Mouse (Mus musculus): ENCODE results near the gene Chid1. TPM values are rescaled to one million over a fixed set of nuclear protein-coding genes. Genes with fewer than 3 reads are reported as not detected.
"Not testable (repeated sequence)": the region's sequence is repeated elsewhere in the genome, so short reads cannot be mapped to it uniquely, and the experiment has no call there.

The Chid1 gene
- polyA plus RNA-seq, 1 experiment from 2014 or later: 20.3 TPM

GRCm38 (mm10) chr7:141463824-141464602 is 75.6 kb downstream of the Chid1 start:
- no peak for DNase-seq (ENCODE audit: low spot score)

- no peak for DNase-seq (ENCODE audit: low spot score)
These were observed 77.3 kb downstream of the Chid1 start for GRCm38 (mm10) chr7:141462333-141462821.

GRCm38 (mm10) chr7:141461521-141462332 is 77.9 kb downstream of the Chid1 start:
- DNase-seq (ENCODE audit: low spot score): peak; percentile 18

GRCm38 (mm10) chr7:141460391-141461113 is 79.1 kb downstream of the Chid1 start, which contains the start of gene Cracr2b:
Gene Cracr2b (plus strand): TSS chr7:141461094.
- no peak for DNase-seq (ENCODE audit: low spot score)

GRCm38 (mm10) chr7:141460001-141460390 is 79.7 kb downstream of the Chid1 start:
- no peak for DNase-seq (ENCODE audit: low spot score)

- DNase-seq (ENCODE audit: low spot score): no peak
These were observed 80.4 kb downstream of the Chid1 start for GRCm38 (mm10) chr7:141459301-141459711.

- no peak for DNase-seq (ENCODE audit: low spot score)
These were observed 81.0 kb downstream of the Chid1 start for GRCm38 (mm10) chr7:141458661-141459060.

- DNase-seq (ENCODE audit: low spot score): peak; percentile 40
These were observed 81.5 kb downstream of the Chid1 start for GRCm38 (mm10) chr7:141457986-141458660.

- no peak for DNase-seq (ENCODE audit: low spot score)
These were observed 82.4 kb downstream of the Chid1 start for GRCm38 (mm10) chr7:141457236-141457635.

- DNase-seq (ENCODE audit: low spot score): no peak
These were observed 82.9 kb downstream of the Chid1 start for GRCm38 (mm10) chr7:141456739-141457138.

GRCm38 (mm10) chr7:141455610-141456314 is 83.9 kb downstream of the Chid1 start:
- peak; percentile 43 for DNase-seq (ENCODE audit: low spot score)

- DNase-seq (ENCODE audit: low spot score): peak; percentile 93
These were observed 84.6 kb downstream of the Chid1 start, which contains the start of gene Pnpla2 for GRCm38 (mm10) chr7:141454967-141455551. Gene Pnpla2 (plus strand): TSS chr7:141455198.

- DNase-seq (ENCODE audit: low spot score): no peak
These were observed 86.0 kb downstream of the Chid1 start for GRCm38 (mm10) chr7:141453636-141454035.

- no peak for DNase-seq (ENCODE audit: low spot score)
These were observed 87.7 kb downstream of the Chid1 start for GRCm38 (mm10) chr7:141451928-141452327.

GRCm38 (mm10) chr7:141447110-141447991 is 92.3 kb downstream of the Chid1 start, which contains the start of gene Rplp2:
Gene Rplp2 (plus strand): TSS chr7:141447370.
- peak; percentile 94 for DNase-seq (ENCODE audit: low spot score)

GRCm38 (mm10) chr7:141446374-141446773 is 93.3 kb downstream of the Chid1 start:
- DNase-seq (ENCODE audit: low spot score): not testable (repeated sequence)

- DNase-seq (ENCODE audit: low spot score): peak; percentile 67
These were observed 95.8 kb downstream of the Chid1 start, which contains the start of gene Pidd1 for GRCm38 (mm10) chr7:141443828-141444237. Gene Pidd1 (minus strand): TSS chr7:141444025.

Data from thymus, postnatal 0 days (tissue).